8 mouse cellular contexts compared by ENCODE assay signal in the genomic region with DNA sequence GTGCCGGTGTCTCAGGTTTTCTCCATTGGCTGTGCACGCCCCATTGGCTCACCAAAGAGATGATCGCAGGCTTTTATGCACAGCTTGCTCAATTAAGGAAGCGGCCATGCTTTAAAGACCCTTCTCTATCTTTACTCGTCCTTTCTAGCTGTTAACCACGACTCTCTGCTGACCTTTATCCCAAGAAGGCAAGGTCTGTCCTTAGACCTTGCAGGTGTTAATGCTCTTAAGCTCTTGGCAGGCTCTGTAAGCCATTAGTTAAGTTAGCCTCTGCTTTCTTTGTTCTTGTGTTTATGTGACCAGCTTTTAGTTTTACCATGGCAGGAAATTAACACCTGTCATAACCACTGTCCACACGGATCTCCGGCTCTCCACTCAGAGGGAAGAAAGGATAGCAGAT. TPM values are rescaled to one million over a fixed set of nuclear protein-coding genes. Genes with fewer than 3 reads are reported as not detected.
DNase-seq lines count a peak whose midpoint lies in the region; ATAC-seq and TF ChIP-seq lines count a peak whose summit lies in the region.

No protein-coding gene starts in this region.

- TF ChIP-seq POLR2A in cerebellum, adult 2 months (IDR thresholded peaks at IDR 0.05; ENCODE audit: borderline replicate concordance, insufficient read depth, low read length), result no peak

- peaks cover 4% of the 10 kb centered on the region for H3K4me1 ChIP-seq in cerebellum, adult 2 months (ENCODE audit: control insufficient read depth, insufficient read depth, low read length)
- H3K4me1 ChIP-seq in E14TG2a.4 (replicated peaks; ENCODE audit: low read depth, low read length), result peaks cover 34% of the 10 kb centered on the region
- peaks cover 7% of the 10 kb centered on the region for H3K4me1 ChIP-seq in hindbrain, embryonic 11.5 days (replicated peaks; ENCODE audit: control insufficient read depth, insufficient read depth, low read length)
- peaks cover 33% of the 10 kb centered on the region for H3K4me1 ChIP-seq in liver, embryonic 15.5 days (replicated peaks)

- peak overlapping the region; percentile 89; the same call in 1 of the 2 replicates for H3K9ac ChIP-seq in hindbrain, embryonic 11.5 days (ENCODE audit: low read depth, low read length)
- H3K9ac ChIP-seq in liver, embryonic 15.5 days, result peak overlapping the region; percentile 84

- H3K4me2 ChIP-seq in hindbrain, embryonic 11.5 days (replicated peaks; ENCODE audit: low read depth, low read length), result peak overlapping the region; percentile 88; the same call in 1 of the 2 replicates
- peak overlapping the region; percentile 77 for H3K4me2 ChIP-seq in liver, embryonic 15.5 days

- peak overlapping the region; percentile 76 for H3K4me3 ChIP-seq in cerebellum, adult 2 months (replicated peaks; ENCODE audit: insufficient read depth, low read depth, low read length)
- peak overlapping the region; percentile 95 for H3K4me3 ChIP-seq in E14TG2a.4 (replicated peaks; ENCODE audit: low read length)
- peak overlapping the region; percentile 81; the same call in 1 of the 2 replicates for H3K4me3 ChIP-seq in hindbrain, embryonic 11.5 days (ENCODE audit: low read depth, low read length)
- H3K4me3 ChIP-seq in liver, embryonic 15.5 days (replicated peaks), result peak overlapping the region; percentile 73

- no peaks in the 10 kb centered on the region for H3K27me3 ChIP-seq in cerebellum, adult 2 months (ENCODE audit: control insufficient read depth, insufficient read depth, low read length)
- H3K27me3 ChIP-seq in E14TG2a.4 (ENCODE audit: insufficient read depth, low read length), result no peaks in the 10 kb centered on the region
- no peaks in the 10 kb centered on the region for H3K27me3 ChIP-seq in hindbrain, embryonic 11.5 days (ENCODE audit: control insufficient read depth, insufficient read depth, low read length)
- H3K27me3 ChIP-seq in liver, embryonic 15.5 days, result no peaks in the 10 kb centered on the region

- H3K9me3 ChIP-seq in E14TG2a.4 (ENCODE audit: low read length), result no peaks in the 10 kb centered on the region
- no peaks in the 10 kb centered on the region for H3K9me3 ChIP-seq in hindbrain, embryonic 11.5 days (ENCODE audit: control insufficient read depth, low read length)
- H3K9me3 ChIP-seq in liver, embryonic 15.5 days (replicated peaks), result no peaks in the 10 kb centered on the region

- H3K27ac ChIP-seq in cerebellum, adult 2 months (ENCODE audit: insufficient read depth, low read length), result no peak overlapping the region
- no peak overlapping the region for H3K27ac ChIP-seq in hindbrain, embryonic 11.5 days (ENCODE audit: low read depth, low read length)
- no peak overlapping the region for H3K27ac ChIP-seq in liver, embryonic 15.5 days (replicated peaks)

- WGBS in cerebellum, adult 2 months, result 38% methylated on average over 8 of the region's 8 CpGs
- WGBS in hindbrain, embryonic 11.5 days, result 52% methylated on average over 8 of the region's 8 CpGs
- whole genome bisulfite sequencing in liver, embryonic 15.5 days (ENCODE audit: insufficient replicate concordance), result 54% methylated on average over 8 of the region's 8 CpGs

- no peak for TF ChIP-seq CTCF in cerebellum, adult 2 months (IDR thresholded peaks at IDR 0.05; ENCODE audit: borderline replicate concordance, insufficient read depth, low read depth, low read length)
- TF ChIP-seq CTCF in E14TG2a.4 (conservative IDR thresholded peaks at IDR 0.05; ENCODE audit: low read length), result no peak

- peaks cover 39% of the 10 kb centered on the region for H3K36me3 ChIP-seq in E14TG2a.4 (ENCODE audit: insufficient read depth, low read length)
- H3K36me3 ChIP-seq in hindbrain, embryonic 11.5 days (ENCODE audit: control insufficient read depth, insufficient read depth, low read length), result no peaks in the 10 kb centered on the region
- no peaks in the 10 kb centered on the region for H3K36me3 ChIP-seq in liver, embryonic 15.5 days (replicated peaks)

- DNase-seq in cerebellum, adult 2 months, result no peak
- DNase-seq in cerebellum, postnatal 4 days (ENCODE audit: low spot score in 2 of 2), result no peak
- no peak for DNase-seq in hindbrain, embryonic 11.5 days (ENCODE audit: low spot score)
- DNase-seq in frontal cortex, postnatal 36 days (ENCODE audit: low spot score in 2 of 2), result no peak
- no peak for DNase-seq in adrenal gland, postnatal 4 days (ENCODE audit: low spot score in 2 of 2)
- no peak for DNase-seq in cerebellum, adult 18-20 months

- ATAC-seq in hindbrain, embryonic 11.5 days (ENCODE audit: low FRiP score), result no peak
- no peak for ATAC-seq in liver, embryonic 15.5 days (ENCODE audit: insufficient read depth)

RNA-seq across cellular contexts. Expression of a gene that starts 1.4 kb away (rescaled TPM):
- polyA plus RNA-seq in cerebellum, adult 2 months (2012; rRNA removed), result 29.2 and 29.9 TPM in 2 replicates
- 69.4 and 74.1 TPM in 2 replicates for polyA plus RNA-seq in hindbrain, embryonic 11.5 days (2014; fragmentation: Nextera tagmentation; extraction: Ambion mirVana)
- 25.1 and 25.5 TPM in 2 replicates for polyA plus RNA-seq in liver, embryonic 15.5 days (2015; fragmentation: Nextera tagmentation; extraction: Ambion mirVana)
- 10 to 100 TPM; 40.0 to 48.6 TPM for total RNA-seq in adrenal gland, postnatal 4 days (2021)

RNA-seq across cellular contexts. Expression of a gene that starts 1.4 kb away (rescaled TPM):
- 44.2 and 49.3 TPM in 2 replicates for polyA plus RNA-seq in cerebellum, adult 2 months (2012; rRNA removed)
- 119 and 127 TPM in 2 replicates for polyA plus RNA-seq in hindbrain, embryonic 11.5 days (2014; fragmentation: Nextera tagmentation; extraction: Ambion mirVana)
- polyA plus RNA-seq in liver, embryonic 15.5 days (2015; fragmentation: Nextera tagmentation; extraction: Ambion mirVana), result 38.9 and 39.6 TPM in 2 replicates
- 10 to 100 TPM; 83.4 to 84.8 TPM for total RNA-seq in adrenal gland, postnatal 4 days (2021)
